Mouse (Mus musculus) right cerebral cortex, adult 2 months (tissue): ENCODE measurements at regions not wholly inside any gene's neighbourhood (a gene's known extent, or its start where the extent isn't known, plus 50 kb on each side); places are given as distances from the start of the nearest gene placed in this dataset.
"Not testable (repeated sequence)": the region's sequence is repeated elsewhere in the genome, so short reads cannot be mapped to it uniquely, and the experiment has no call there.

Experiments used
- DNase-seq, 2 experiments: peaks; one replicate each; pipeline ENCODE4 v3.0.0; 2021 to 2022; ENCODE audit warnings: low spot score in 2 of 2

DNA sequence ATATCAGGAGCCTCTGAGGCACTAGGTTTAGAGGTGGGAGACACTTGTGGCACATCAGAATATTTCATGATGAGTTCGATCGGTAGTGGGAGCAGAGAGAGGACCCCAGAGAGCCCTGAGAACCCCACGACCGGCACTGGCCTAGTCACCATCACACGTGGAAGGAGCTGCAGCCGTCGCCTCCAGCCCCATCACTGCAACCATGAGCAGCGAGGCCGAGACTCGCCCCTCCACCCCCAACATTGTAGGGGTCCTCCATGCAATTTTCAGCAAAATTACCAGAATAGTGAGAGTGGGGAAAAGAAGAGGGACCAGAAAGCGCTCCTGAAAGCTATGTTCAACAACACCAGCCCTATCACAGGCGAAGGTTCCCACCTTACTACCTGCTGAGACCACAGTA, 297.0 kb downstream of the Edem1 start:
- no peak for DNase-seq

DNA sequence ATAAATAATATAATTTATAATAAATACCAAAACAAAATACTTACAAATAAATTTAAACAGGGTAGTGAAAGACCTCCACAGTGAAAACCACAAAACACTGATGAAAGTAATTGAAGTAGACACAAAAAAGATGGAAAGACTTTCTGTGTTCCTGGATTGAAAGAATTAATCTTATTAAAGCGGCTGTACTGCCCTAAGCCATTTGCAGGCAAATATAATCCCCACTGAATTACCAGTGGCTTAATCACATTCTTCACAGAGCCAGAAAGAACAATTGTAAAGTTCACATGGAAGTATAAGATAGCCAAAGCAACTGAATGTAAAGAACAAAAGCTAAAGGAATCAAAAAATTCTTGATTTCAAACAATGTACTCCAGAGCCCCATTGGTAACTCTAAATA, 298.8 kb downstream of the Edem1 start:
- DNase-seq = no peak

DNA sequence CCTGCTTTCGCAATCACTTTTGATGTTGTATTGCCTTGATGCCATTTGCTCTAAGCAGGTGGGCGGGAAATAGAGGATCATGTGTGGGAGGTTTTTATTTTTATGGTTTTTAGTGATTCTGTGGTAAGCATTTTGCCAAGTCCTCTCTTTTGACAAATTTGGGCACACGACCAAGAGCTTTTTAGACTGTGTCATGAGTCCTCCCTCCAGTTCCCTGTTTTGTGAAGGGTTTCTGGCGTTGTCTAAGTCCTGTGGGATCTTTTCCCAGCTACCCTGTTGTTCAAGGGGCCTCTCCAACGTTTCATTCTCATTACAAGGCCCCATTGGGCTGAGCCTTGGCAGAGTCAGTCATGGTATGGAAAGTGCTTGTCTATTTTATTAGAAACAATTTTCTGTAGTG, 317.7 kb downstream of the Edem1 start:
- peak in 1 of 2 experiments; percentile 17 for DNase-seq

DNA sequence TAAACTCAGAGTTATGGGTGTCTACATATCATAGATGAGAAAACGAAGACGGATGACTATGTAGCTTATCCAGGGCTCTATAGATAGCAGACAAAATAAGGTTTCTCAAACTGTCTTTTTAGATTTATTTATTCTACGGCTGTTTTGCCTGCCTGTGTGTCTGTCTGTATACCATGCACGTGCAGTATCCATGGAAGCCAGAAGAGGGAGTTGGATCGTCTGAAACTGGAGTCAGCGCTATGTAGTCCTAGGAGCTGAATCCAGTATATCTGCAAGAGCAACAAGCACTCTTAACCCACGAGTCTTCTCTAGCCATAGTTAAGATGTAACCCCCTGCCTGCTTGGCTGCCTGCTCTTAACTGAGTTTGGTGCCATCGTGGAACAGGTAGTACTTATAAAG, 320.6 kb downstream of the Edem1 start:
- DNase-seq = no peak

DNA sequence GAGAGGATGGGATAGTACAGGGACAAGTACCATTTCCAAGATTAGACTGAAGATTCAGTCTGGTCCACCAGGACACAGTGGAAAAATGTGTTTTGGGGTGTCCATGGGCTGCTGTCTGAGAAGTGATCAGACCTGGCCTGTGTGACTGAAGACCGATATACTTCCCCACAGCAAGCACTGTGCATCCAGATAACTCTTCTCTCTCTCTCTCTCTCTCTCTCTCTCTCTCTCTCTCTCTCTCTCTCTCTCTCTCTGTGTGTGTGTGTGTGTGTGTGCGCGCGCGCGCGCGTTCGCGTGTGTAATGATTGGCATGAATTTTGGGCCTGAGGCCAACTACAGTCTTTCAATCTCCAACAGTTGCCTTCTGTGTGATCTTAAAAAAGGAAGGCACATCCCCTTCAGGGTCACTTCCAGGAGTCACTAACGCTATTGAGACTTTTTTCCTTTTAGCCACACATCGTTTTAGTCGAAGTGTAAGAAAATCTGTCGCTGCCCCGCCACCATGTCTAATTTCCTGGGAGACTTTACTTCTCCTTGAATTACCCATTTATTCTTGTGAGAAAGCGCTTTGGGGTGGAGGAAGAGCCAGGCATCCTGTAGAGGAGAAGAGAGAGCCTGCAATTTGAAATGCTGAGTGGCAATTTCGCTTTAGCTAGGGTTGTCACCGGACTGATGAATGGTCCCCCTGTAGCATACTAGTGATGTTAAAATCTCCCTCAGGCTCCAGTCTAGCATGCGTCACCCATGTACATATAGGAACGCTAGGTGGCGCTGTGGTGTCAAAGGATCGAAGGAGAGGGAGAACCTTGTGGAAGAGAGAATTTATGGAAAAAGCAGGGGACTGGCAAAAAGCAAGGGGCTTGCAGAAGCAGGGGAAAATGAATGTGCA, 321.8 kb downstream of the Edem1 start:
- peak; percentile 92 to 94 for DNase-seq

DNA sequence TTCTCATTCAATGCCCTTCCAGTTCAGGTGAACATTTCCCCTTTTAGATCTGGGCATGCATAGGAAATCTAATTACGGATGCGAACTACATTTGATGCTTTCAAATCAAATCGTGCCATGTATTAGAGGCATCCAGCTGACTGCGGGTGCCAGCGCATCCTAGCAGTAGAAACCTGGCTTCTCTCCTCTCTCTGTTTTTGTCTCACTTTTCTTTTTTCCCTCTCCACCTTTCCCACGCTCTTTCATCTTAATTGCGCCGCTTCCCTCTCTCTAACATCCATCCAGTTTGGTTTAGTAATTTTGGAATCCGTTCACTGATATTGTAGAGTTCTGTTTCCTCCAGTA, 322.4 kb downstream of the Edem1 start:
- no peak for DNase-seq

DNA sequence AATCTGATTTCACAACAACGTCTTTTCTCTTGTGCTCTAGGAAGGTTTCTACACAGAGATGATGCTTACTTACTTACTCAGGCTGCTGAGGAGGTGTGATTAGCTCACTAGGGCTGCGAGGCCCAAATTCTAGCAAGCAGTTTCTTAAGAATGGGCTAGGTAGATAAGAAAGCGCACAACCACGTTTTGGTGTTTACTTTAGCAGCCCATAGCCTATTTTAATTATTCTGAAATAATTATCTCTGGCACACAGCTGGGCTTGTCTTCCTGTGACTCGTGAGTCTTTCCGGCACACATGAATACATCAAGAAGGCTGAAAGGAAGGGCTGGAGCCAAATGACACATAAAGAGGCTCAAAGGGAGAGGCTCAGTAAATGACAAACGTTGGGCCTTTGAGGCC, 325.2 kb downstream of the Edem1 start:
- DNase-seq = no peak

DNA sequence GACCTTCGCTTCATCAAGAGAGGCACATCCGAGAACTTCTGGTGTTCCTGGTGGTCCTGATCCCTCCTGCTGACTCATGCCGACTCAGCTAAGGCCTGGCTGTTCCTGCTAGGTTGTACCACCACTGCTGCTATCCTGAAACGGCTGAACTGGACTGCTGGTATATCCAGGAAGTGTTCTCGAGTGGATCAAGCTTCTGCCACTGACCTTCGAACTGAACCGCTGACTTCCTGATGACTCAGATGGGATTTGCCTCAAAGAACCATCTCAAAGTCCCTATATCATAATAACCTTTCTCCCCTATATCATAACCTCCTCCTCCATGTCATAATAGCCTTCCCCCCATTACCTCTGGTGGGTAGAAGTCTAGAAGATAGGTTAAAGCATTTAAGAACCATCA, 331.1 kb downstream of the Edem1 start:
- DNase-seq = no peak

DNA sequence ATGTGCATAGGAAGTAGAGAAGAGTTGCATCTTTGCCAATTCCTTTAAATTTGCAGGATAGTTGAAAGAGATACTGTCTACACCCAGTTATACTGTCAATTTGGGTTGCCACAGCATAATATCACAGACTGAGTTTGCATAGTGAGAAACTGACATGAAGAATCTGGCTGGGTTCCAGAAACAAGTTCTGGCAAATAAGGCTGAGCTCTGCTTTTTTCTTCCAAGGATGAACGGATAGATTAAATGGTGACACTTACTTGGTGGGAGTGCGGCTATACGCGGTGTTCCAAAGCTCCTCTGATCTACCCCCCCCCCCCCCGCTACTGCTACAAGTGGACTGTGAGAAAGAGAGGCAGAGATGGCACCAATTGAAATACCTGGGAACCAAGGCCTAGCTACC, 339.0 kb downstream of the Edem1 start:
- no peak for DNase-seq

DNA sequence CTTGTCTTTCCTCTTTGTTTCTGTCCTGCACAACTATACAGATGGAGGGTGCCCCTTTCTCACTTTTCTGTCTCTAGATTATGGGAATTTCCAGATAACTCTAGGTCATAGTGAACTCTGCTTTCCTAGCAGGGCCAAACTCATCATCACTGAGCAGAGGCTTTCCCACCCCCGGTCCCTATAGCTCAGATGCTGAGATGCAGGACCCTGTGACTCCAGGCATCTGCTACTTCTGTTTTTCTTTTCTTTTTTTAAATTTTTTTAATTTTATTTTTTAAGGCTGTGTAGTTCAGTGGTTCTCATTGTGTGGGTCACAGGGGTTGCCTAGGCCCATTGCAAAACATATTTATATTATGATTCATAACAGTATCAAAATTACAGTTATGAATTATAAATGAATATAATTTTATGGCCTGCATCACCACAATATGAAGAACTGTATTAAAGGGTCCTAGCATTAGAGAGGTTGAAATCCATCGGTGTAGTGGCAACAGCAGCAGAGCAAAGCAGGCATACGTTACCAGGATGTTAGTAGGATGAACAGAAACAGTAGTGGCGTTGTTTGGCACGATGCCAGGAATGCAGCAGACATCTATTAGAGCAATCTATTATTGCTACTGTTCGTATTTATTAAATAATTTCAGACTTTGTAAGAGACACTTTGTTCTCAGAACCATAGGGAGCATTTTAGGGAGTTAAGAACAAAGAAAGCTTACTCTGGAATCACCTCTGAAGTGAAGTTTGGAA, 343.8 kb downstream of the Edem1 start:
- no peak for DNase-seq

DNA sequence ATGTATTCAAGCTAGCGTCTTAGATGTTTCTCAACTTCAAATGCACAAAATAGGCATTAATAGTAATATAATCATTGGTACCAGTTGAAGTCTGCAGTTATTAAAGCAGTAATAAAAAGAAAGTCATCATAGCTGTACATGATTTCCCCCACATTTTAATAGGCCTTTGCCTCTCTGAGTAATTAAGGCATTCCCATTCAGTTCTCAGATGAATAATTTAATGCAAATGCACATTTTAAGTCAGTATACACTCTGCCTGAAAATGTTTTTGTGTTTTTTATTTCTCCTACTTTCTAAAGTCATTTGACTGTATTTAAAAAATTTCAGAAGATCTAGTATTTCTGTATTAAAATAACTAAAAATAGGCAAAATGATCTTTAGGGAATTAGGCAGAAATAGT, 344.6 kb downstream of the Edem1 start:
- no peak for DNase-seq

DNA sequence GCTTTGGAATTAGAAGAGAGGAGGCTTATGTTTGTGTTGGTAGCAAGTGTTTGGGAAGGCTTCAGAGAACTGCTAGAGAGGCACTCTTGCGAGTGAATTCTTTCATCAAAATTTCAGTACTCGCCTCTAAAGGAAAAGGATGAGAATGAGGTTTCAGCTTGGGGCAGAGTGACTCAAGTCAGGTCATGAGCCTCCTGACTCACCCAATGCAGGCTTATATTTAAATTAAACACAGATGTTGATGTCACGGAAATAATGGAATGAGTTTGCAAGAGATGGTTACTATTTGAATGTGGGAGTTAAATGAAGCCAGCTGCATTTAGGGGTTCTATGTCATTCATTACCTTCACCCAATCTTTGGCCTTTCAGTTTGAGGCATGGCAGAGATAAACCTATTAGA, 348.4 kb downstream of the Edem1 start:
- no peak for DNase-seq

DNA sequence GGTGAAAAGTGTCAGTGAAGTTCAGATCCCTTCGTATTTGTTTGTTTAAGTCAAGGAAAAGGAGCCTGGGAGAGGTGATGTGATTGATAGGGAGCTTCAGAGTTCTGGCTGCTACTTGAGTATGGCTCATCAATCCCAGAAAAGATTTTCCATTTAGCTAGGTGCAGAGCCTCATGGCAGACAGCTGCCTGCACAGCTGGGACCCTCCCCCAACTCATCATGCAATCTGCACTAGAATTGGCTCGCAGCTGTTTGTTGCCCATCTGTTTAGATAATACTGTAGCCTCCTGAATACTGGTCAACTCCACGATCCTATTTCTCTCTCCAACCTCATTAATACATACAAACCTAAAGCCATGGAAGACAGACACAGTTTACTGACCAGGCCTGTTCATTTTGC, 354.4 kb downstream of the Edem1 start:
- DNase-seq = no peak

DNA sequence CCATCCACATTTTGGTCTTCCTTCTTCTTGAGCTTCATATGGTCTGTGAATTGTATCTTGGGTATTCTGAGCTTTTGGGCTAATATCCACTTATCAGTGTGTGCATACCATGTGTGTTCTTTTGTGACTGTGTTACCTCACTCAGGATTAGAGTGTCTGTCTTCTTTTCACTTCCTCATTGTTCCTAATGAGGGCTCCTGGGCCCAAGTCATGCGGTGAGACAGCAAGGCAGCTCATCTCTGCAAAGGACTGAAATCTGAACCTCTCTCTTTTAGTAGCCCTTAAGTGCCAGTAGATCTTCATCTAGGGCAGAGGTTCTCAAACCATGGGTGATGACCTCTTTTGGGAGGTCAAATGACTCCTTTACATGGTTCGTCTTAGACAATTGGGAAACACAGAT, 364.6 kb downstream of the Edem1 start:
- DNase-seq = not testable (repeated sequence)

DNA sequence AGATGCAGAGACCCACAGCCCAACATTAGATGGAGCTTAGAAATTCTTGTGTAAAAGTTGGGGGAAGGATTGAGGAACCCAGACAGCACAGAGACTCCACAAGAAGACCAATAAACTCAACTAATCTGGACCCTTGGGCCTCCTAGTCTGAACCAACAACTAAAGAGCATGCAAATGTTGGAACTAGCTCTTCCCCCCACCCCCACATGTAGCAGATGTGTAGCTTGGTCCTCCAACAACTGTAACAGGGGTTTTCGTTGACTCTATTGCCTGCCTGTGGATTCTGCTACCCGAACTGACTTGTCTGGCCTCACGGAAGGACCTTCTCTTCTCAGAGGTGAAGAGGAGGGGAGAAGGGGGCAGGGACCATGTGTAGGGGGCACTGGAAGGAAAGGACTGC, 365.2 kb downstream of the Edem1 start:
- no peak for DNase-seq

DNA sequence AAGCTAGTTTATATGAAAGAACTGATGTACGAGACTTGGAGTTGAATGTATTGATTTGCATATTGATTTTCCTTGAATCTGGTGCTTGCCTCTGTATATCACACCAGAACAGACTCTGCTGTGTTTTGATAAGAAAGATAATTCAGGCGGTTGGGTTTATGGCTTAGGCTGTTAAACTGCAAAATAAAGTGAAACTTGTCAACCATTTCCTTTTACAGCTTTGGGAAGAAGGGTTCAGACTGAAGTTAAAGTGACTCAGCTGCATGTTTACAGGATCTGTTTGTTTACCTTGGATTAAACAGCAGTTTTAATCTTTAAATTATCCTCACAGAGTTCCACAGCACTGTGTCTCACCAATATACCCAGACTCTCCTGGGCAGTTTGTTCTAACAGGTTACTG, 381.3 kb downstream of the Edem1 start:
- no peak for DNase-seq

DNA sequence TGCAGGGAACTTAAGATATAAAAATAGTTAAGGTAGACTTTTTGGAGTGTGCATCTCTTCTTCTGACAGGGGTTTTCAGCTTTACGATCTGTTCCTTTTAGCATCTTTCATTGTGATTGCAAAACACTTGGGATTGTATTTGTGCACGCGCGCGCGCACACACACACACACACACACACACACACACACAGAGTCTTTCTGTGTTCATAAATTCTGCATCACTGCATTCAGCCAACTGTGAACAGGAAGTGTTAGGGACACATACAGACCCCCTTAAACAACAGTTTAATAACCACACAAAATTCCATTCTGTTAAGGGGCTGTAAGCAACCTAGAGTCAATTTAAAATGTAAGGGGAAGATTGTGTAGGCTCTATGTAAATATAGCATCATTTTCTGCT, 401.9 kb downstream of the Edem1 start:
- no peak for DNase-seq

DNA sequence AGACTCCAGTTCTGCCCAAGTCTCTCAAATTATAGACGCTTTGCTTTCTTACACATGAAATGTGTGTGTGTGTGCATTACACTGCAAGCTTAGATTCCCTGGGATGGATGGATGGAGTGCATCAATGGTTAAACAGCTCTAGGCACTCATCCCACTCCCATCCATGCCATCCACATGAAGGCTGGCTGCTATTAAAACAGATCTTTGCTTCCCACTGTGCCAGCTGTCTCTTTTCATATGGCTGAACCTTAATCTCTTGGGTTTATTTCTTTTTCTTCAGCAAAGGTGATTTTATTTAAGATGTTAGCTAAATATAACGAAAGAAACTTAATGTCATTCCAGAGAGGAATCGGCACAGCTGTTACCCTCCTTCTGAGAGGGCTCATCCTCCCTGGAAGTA, 405.0 kb downstream of the Edem1 start:
- DNase-seq = peak; percentile 17 to 18

DNA sequence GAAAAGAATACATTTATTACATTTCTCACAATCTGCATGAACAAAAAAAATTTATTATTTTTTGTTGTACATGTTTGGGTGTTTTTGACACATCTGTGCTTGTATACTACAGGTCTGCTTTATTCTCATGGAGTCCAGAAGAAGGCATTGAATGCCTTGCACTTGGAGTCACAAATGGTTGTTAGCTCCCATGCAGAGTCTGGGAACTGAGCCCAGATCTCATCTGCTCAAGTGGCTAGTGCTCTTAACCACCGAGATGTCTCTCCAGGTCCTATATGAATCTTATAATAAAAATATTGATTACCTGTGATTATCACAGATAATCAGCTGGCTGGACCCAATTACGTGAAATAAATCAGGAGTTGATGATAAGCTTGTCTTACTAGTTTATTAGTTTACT, 417.2 kb downstream of the Edem1 start:
- no peak for DNase-seq

DNA sequence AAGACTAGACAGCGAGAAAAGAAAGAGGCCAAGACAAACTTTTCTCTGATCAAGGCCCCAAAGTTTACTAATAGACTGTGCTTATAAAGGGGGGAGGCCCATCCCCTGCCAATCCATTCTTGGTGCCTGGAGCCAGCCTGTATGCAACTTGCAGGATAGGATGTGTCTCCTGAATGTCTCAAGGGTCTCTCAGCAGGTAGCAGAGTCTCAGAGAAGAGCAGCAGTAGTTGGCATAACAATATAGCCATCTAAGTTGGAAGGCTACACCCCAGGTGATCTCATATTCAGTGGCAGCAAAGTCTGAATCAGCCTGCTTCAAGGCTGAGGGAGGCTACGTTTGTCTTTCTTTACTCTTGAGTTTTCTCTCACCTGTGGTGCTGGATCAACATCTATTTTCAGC, 418.1 kb downstream of the Edem1 start:
- DNase-seq = not testable (repeated sequence)
